Mouse (Mus musculus) activated CD4-positive, CD25-positive, alpha-beta regulatory T cell, adult 9 weeks (primary cell): ENCODE data around the gene Tmem178b. TPM values are rescaled to one million over a fixed set of nuclear protein-coding genes. Genes with fewer than 3 reads are reported as not detected.

Experiments
- polyA plus RNA-seq: library from polyadenylated mRNA; unstranded; fragments of 100-300 nt; shearing (Covaris generic); gene quantifications from one replicate; pipeline ENCODE4 v1.2.1, GENCODE M21; 2017

Gene Tmem178b
- not detected for polyA plus RNA-seq

GRCm38 (mm10) chr6:39872901-39873591 lies at the start of gene Tmem178b:
TSS of gene Tmem178b (plus strand) at chr6:39873271.

Other genes with a start within 250 kb of the Tmem178b start
- 6.8 TPM for gene Braf, start 147.8 kb upstream of the Tmem178b start, polyA plus RNA-seq
- gene Mrps33, start 62.3 kb upstream of the Tmem178b start, polyA plus RNA-seq = 161 TPM